Mouse (Mus musculus) neural tube, embryonic 12.5 days (tissue): ENCODE results near the gene Klhl34. TPM values are rescaled to one million over a fixed set of nuclear protein-coding genes. Genes with fewer than 3 reads are reported as not detected.

Experiments used
- ATAC-seq: fragments of 200-750 bp; cut with Nextera tagmentation; 2 replicates; pipeline ENCODE4 v1.8.0; 2017; ENCODE audit warnings: low read depth, mild to moderate bottlenecking, moderate TSS enrichment, moderate library complexity; ENCODE audit not compliant: low FRiP score
- H3K27ac ChIP-seq: fragments of 300-500 bp; sonication (generic); 2 replicates; pipeline ENCODE4 v1.5.1; 2016
- H3K27me3 ChIP-seq: fragments of 300-500 bp; sonication (generic); replicated peaks from 2 replicates; pipeline ENCODE4 v1.6.1; 2016; ENCODE audit warnings: mild to moderate bottlenecking
- H3K36me3 ChIP-seq: fragments of 300-500 bp; sonication (generic); 2 replicates; pipeline ENCODE4 v1.6.1; 2016; ENCODE audit warnings: mild to moderate bottlenecking
- H3K4me1 ChIP-seq: fragments of 300-500 bp; sonication (generic); 2 replicates; pipeline ENCODE4 v1.6.1; 2016
- H3K4me2 ChIP-seq: fragments of 300-500 bp; sonication (generic); replicated peaks from 2 replicates; pipeline ENCODE4 v1.6.1; 2016; ENCODE audit warnings: mild to moderate bottlenecking
- H3K4me3 ChIP-seq: fragments of 300-500 bp; sonication (generic); 2 replicates; pipeline ENCODE4 v1.5.1; 2016
- H3K9ac ChIP-seq: fragments of 300-500 bp; sonication (generic); 2 replicates; pipeline ENCODE4 v1.6.1; 2016; ENCODE audit warnings: mild to moderate bottlenecking
- H3K9me3 ChIP-seq: fragments of 300-500 bp; sonication (generic); 2 replicates; pipeline ENCODE4 v1.6.1; 2016; ENCODE audit warnings: mild to moderate bottlenecking
- WGBS: fragments of 180-500 bp; shearing (Covaris S2); methylation state at CpG from one replicate; pipeline ENCODE4 v1.1.7; 2016; 5-methylcytosine and 5-hydroxymethylcytosine counted together
- polyA plus RNA-seq: library from polyadenylated mRNA; unstranded; fragments of >200 nt; fragmentation: Nextera tagmentation; extraction: Ambion mirVana; gene quantifications from 2 replicates; pipeline ENCODE4 v1.2.1, GENCODE M21; 2016

Gene Klhl34
- 1.2 and 1.8 TPM in 2 replicates for polyA plus RNA-seq

- ATAC-seq, result peak; percentile 59; the same call in 1 of the 2 replicates
- Histone ChIP-seq H3K9ac (no peak within 1 kb of the TSS), H3K36me3 (no peaks in the 10 kb centered on the region), H3K9me3 (no peaks in the 10 kb centered on the region), H3K4me2 (peak within 1 kb of the TSS; percentile 57), H3K27me3 (no peaks in the 10 kb centered on the region), H3K27ac (no peak within 1 kb of the TSS), H3K4me3 (no peak within 1 kb of the TSS), H3K4me1 (no peaks in the 10 kb centered on the region)
- 43% methylated on average over 28 of the region's 28 CpGs for WGBS
These were observed at the start of gene Klhl34 for GRCm38 (mm10) chrX:157818207-157818920. TSS of gene Klhl34 (plus strand) at chrX:157818435.

- ATAC-seq, result no peak
- no peaks in the 10 kb centered on the region for H3K4me1 ChIP-seq
- H3K4me2 ChIP-seq, result no peak overlapping the region
- H3K27me3 ChIP-seq, result no peaks in the 10 kb centered on the region
- H3K36me3 ChIP-seq, result no peaks in the 10 kb centered on the region
- H3K4me3 ChIP-seq, result no peak overlapping the region
- H3K27ac ChIP-seq, result no peak overlapping the region
- no peaks in the 10 kb centered on the region for H3K9me3 ChIP-seq
- no peak overlapping the region for H3K9ac ChIP-seq
- 86% methylated on average over 2 of the region's 2 CpGs for WGBS
These were observed 16.6 kb upstream of the Klhl34 start for GRCm38 (mm10) chrX:157801669-157802068.

- 46% methylated on average over 1 of the region's 1 CpGs for WGBS
- H3K4me2 ChIP-seq, result no peak overlapping the region
- H3K27ac ChIP-seq, result no peak overlapping the region
These were observed 8.5 kb upstream of the Klhl34 start for GRCm38 (mm10) chrX:157809721-157810120.

DNA sequence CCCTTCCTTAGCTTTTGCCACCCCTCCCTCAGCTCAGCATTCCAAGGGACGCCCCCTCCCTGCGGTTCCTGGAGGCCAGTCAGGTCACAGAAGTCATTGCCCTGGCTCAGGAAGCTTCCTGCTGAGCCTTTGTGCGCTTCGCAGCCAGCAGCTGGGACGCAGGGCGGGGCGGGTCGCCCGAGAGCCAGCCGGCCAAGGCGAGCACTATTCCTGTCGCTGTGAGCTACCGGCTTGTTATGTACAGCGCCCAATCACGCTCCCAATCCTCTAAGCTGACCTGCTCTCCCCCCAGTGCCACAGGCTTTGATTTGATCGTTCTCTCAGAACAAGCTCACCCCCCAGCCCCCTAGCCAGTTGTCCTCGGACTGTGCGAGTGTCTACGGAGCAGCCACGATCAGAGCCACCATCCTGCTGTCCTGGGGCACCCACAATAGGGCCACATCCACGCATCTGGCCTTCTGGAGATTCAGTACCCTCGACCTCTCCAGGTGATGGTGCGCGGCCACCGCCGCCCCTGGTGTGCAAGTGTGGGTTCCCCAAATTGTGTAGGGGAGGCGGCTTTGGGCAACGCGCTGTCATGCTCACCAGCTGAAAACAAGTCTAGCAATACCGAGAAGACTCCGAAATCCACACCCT is 546 bp upstream of the Klhl34 start:
- no peak overlapping the region for H3K9ac ChIP-seq
- no peak overlapping the region for H3K27ac ChIP-seq
- peak; percentile 75 for ATAC-seq
- H3K4me2 ChIP-seq, result peak overlapping the region; percentile 57
- no peak overlapping the region for H3K4me3 ChIP-seq
- 19% methylated on average over 31 of the region's 31 CpGs for WGBS
- no peaks in the 10 kb centered on the region for H3K27me3 ChIP-seq
- H3K4me1 ChIP-seq, result no peaks in the 10 kb centered on the region
- H3K9me3 ChIP-seq, result no peaks in the 10 kb centered on the region
- no peaks in the 10 kb centered on the region for H3K36me3 ChIP-seq

More at GRCm38 (mm10) chrX:157809721-157810120, 8.5 kb upstream of the Klhl34 start:
- Histone ChIP-seq H3K27me3 (no peaks in the 10 kb centered on the region), H3K9ac (no peak overlapping the region), H3K9me3 (no peaks in the 10 kb centered on the region), H3K36me3 (no peaks in the 10 kb centered on the region), H3K4me1 (no peaks in the 10 kb centered on the region), H3K4me3 (no peak overlapping the region)
- no peak for ATAC-seq

- no peaks in the 10 kb centered on the region for H3K27me3 ChIP-seq
These were observed 656 bp downstream of the Klhl34 start for GRCm38 (mm10) chrX:157818921-157819260.

GRCm38 (mm10) chrX:157829983-157830382 is 11.7 kb downstream of the Klhl34 start:
- H3K4me3 ChIP-seq, result no peak overlapping the region
- 74% methylated on average over 4 of the region's 4 CpGs for WGBS
- H3K36me3 ChIP-seq, result no peaks in the 10 kb centered on the region
- H3K4me1 ChIP-seq, result no peaks in the 10 kb centered on the region
- no peak overlapping the region for H3K4me2 ChIP-seq
- no peak overlapping the region for H3K9ac ChIP-seq
- H3K9me3 ChIP-seq, result no peaks in the 10 kb centered on the region
- ATAC-seq, result no peak
- no peaks in the 10 kb centered on the region for H3K27me3 ChIP-seq
- H3K27ac ChIP-seq, result no peak overlapping the region

More at GRCm38 (mm10) chrX:157818921-157819260, 656 bp downstream of the Klhl34 start:
- Histone ChIP-seq H3K36me3 (no peaks in the 10 kb centered on the region), H3K9me3 (no peaks in the 10 kb centered on the region), H3K4me2 (no peak overlapping the region), H3K4me1 (no peaks in the 10 kb centered on the region), H3K27ac (no peak overlapping the region), H3K4me3 (no peak overlapping the region), H3K9ac (no peak overlapping the region)
- no peak; the same call in 1 of the 2 replicates for ATAC-seq
- WGBS, result 84% methylated on average over 13 of the region's 13 CpGs

Other genes starting within 250 kb of the Klhl34 start
- 3.2 and 5.3 TPM in 2 replicates for gene Yy2, start 249.4 kb upstream of the Klhl34 start, polyA plus RNA-seq
- gene Mbtps2, start 219.7 kb upstream of the Klhl34 start, polyA plus RNA-seq, result 28.5 and 29.5 TPM in 2 replicates
- gene Smpx, start 119.5 kb upstream of the Klhl34 start, polyA plus RNA-seq, result 1.2 and 2.9 TPM in 2 replicates
- 6.2 and 6.4 TPM in 2 replicates for gene Cnksr2, start 224.9 kb downstream of the Klhl34 start, polyA plus RNA-seq